Mouse (Mus musculus) kidney, adult 2 months (tissue): ENCODE measurements around the gene Ncor2.

Source experiments
- CTCF ChIP-seq: fragments of 200-500 bp; conservative IDR thresholded peaks from 2 replicates; pipeline ENCODE4 v1.5.1; 2011; ENCODE audit warnings: low read depth, mild to moderate bottlenecking, control low read depth, low read length, moderate library complexity, mixed read lengths; ENCODE audit not compliant: insufficient read depth, insufficient read length
- POLR2A ChIP-seq: fragments of 200-500 bp; IDR thresholded peaks from one replicate; pipeline ENCODE4 v1.6.1; 2011; ENCODE audit warnings: low read depth, low read length, control low read depth

DNA sequence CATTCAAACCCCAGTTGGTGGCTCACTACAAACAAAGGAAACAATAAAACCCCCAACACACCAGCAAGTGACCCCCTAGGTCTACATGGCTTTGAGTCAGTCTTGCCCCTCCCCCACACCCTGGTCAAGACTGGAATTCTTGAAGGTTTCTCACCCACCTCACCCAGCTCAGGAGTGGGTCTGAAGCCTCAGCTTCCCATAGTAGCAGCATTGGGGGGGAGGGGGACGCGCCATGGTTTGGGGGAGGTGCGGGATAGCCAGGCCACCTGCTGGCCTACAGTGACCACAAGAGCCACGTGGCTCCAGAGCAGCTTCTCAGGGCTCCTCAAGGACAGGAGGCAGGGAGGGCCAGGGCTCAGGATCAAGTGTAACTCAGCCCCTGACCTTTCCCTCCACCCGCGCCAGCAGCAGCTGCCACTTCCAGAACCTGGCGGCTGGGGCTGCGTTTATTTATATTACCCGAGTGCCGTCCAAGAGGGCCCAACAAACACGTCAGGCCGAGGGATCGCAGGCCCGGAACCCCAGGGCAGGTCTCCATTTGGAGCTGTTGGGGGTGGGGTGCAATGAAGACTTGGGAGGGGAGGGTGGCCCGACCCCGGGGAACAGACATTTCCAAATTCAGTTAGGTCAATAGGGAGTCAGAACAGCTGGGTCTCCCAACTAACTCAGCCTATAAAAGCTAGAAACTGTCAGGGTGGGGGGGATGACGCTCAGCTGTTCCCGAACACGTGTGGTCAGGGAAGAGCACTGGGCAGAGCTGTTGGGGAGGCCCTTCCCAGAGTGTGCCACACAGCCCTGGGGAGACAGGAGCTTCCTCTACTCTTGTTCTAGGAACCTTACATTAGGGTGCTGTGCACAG lies 122.1 kb downstream of the Ncor2 start:
- TF ChIP-seq POLR2A: no peak
- no peak for TF ChIP-seq CTCF
